Mouse (Mus musculus): ENCODE measurements around the gene Cars2. TPM values are rescaled to one million over a fixed set of nuclear protein-coding genes. Genes with fewer than 3 reads are reported as not detected.
"Not testable (repeated sequence)": the region's sequence is repeated elsewhere in the genome, so short reads cannot be mapped to it uniquely, and the experiment has no call there.

Cars2 gene
- polyA plus RNA-seq, 1 experiment from 2014 or later = 12.3 TPM

- peak overlapping the region; percentile 99 for H3K27ac ChIP-seq (replicated peaks)
- WGBS (ENCODE audit: insufficient replicate concordance) = under 1% methylated on average over 101 of the region's 103 CpGs
- peak; percentile 74 for ATAC-seq (ENCODE audit: insufficient read depth)
- peak overlapping the region; percentile 95 for H3K9ac ChIP-seq
- H3K4me3 ChIP-seq (replicated peaks) = peak overlapping the region; percentile 78
- no peaks in the 10 kb centered on the region for H3K27me3 ChIP-seq
- H3K4me2 ChIP-seq = peak overlapping the region; percentile 92
- peaks cover 44% of the 10 kb centered on the region for H3K4me1 ChIP-seq (replicated peaks)
- H3K9me3 ChIP-seq (replicated peaks) = no peaks in the 10 kb centered on the region
- H3K36me3 ChIP-seq (replicated peaks) = peaks cover 3% of the 10 kb centered on the region; the same call in 1 of the 2 replicates
These were observed 5.4 kb upstream of the Cars2 start for GRCm38 (mm10) chr8:11555720-11556591.

- H3K36me3 ChIP-seq (replicated peaks) = no peaks in the 10 kb centered on the region
- H3K27ac ChIP-seq (replicated peaks) = peak within 1 kb of the TSS; percentile 99
- H3K4me2 ChIP-seq = peak within 1 kb of the TSS; percentile 92
- no peaks in the 10 kb centered on the region for H3K9me3 ChIP-seq (replicated peaks)
- under 1% methylated on average over 52 of the region's 52 CpGs for WGBS (ENCODE audit: insufficient replicate concordance)
- no peaks in the 10 kb centered on the region for H3K27me3 ChIP-seq
- peak within 1 kb of the TSS; percentile 78 for H3K4me3 ChIP-seq (replicated peaks)
- H3K4me1 ChIP-seq (replicated peaks) = peaks cover 48% of the 10 kb centered on the region
- peak; percentile 59 for ATAC-seq (ENCODE audit: insufficient read depth)
- peak within 1 kb of the TSS; percentile 95 for H3K9ac ChIP-seq
These were observed 4.5 kb upstream of the Cars2 start, which contains the start of gene Ing1 for GRCm38 (mm10) chr8:11554799-11555719. TSS of gene Ing1 (plus strand) at chr8:11555571.

- Histone ChIP-seq H3K9ac (no peak overlapping the region), H3K4me1 (replicated peaks) (peaks cover 47% of the 10 kb centered on the region), H3K4me2 (no peak overlapping the region), H3K27ac (replicated peaks) (no peak overlapping the region), H3K27me3 (no peaks in the 10 kb centered on the region), H3K36me3 (replicated peaks) (no peaks in the 10 kb centered on the region; the same call in 1 of the 2 replicates), H3K9me3 (replicated peaks) (no peaks in the 10 kb centered on the region), H3K4me3 (replicated peaks) (no peak overlapping the region)
- 79% methylated on average over 10 of the region's 10 CpGs for WGBS (ENCODE audit: insufficient replicate concordance)
- ATAC-seq (ENCODE audit: insufficient read depth) = no peak
These were observed 1.8 kb upstream of the Cars2 start for GRCm38 (mm10) chr8:11552390-11552789.

GRCm38 (mm10) chr8:11551497-11551896 lies 914 bp upstream of the Cars2 start:
- H3K4me3 ChIP-seq (replicated peaks); H3K9me3 ChIP-seq (replicated peaks); H3K9ac ChIP-seq; H3K27ac ChIP-seq (replicated peaks); H3K27me3 ChIP-seq; H3K4me2 ChIP-seq; H3K36me3 ChIP-seq (replicated peaks); ATAC-seq (ENCODE audit: insufficient read depth): not testable (repeated sequence)
- 81% methylated on average over 4 of the region's 4 CpGs for WGBS (ENCODE audit: insufficient replicate concordance)
- peaks cover 47% of the 10 kb centered on the region for H3K4me1 ChIP-seq (replicated peaks)

GRCm38 (mm10) chr8:11549706-11550105 lies 877 bp downstream of the Cars2 start:
- Histone ChIP-seq H3K4me1 (replicated peaks) (peaks cover 42% of the 10 kb centered on the region), H3K27ac (replicated peaks) (peak overlapping the region; percentile 92), H3K36me3 (replicated peaks) (peaks cover 9% of the 10 kb centered on the region; the same call in 1 of the 2 replicates), H3K4me3 (replicated peaks) (peak overlapping the region; percentile 90), H3K9ac (peak overlapping the region; percentile 88), H3K4me2 (peak overlapping the region; percentile 95), H3K9me3 (replicated peaks) (no peaks in the 10 kb centered on the region), H3K27me3 (no peaks in the 10 kb centered on the region)
- no peak for ATAC-seq (ENCODE audit: insufficient read depth)
- WGBS (ENCODE audit: insufficient replicate concordance) = 7% methylated on average over 7 of the region's 7 CpGs

GRCm38 (mm10) chr8:11547063-11547462 lies 3.5 kb downstream of the Cars2 start:
- Histone ChIP-seq H3K4me3 (replicated peaks) (no peak overlapping the region), H3K27me3 (no peaks in the 10 kb centered on the region), H3K4me1 (replicated peaks) (peaks cover 28% of the 10 kb centered on the region), H3K9ac (no peak overlapping the region), H3K27ac (replicated peaks) (no peak overlapping the region), H3K4me2 (no peak overlapping the region), H3K36me3 (replicated peaks) (peaks cover 20% of the 10 kb centered on the region), H3K9me3 (replicated peaks) (no peaks in the 10 kb centered on the region)
- WGBS (ENCODE audit: insufficient replicate concordance) = 57% methylated on average over 6 of the region's 6 CpGs
- no peak for ATAC-seq (ENCODE audit: insufficient read depth)

GRCm38 (mm10) chr8:11544386-11544785 lies 6.2 kb downstream of the Cars2 start:
- no peaks in the 10 kb centered on the region for H3K9me3 ChIP-seq (replicated peaks)
- 35% methylated on average over 3 of the region's 3 CpGs for WGBS (ENCODE audit: insufficient replicate concordance)
- H3K9ac ChIP-seq = no peak overlapping the region
- H3K36me3 ChIP-seq (replicated peaks) = peaks cover 43% of the 10 kb centered on the region
- H3K4me2 ChIP-seq = no peak overlapping the region
- H3K4me1 ChIP-seq (replicated peaks) = peaks cover 9% of the 10 kb centered on the region; the same call in 1 of the 2 replicates
- no peak for ATAC-seq (ENCODE audit: insufficient read depth)
- H3K27me3 ChIP-seq = no peaks in the 10 kb centered on the region
- H3K27ac ChIP-seq (replicated peaks) = no peak overlapping the region
- H3K4me3 ChIP-seq (replicated peaks) = no peak overlapping the region

- no peak for ATAC-seq (ENCODE audit: insufficient read depth)
- Histone ChIP-seq H3K4me1 (replicated peaks) (no peaks in the 10 kb centered on the region), H3K4me3 (replicated peaks) (no peak overlapping the region), H3K9me3 (replicated peaks) (no peaks in the 10 kb centered on the region), H3K27ac (replicated peaks) (no peak overlapping the region), H3K4me2 (no peak overlapping the region), H3K27me3 (no peaks in the 10 kb centered on the region), H3K9ac (no peak overlapping the region), H3K36me3 (replicated peaks) (peaks cover 49% of the 10 kb centered on the region)
- 80% methylated on average over 4 of the region's 4 CpGs for WGBS (ENCODE audit: insufficient replicate concordance)
These were observed 7.7 kb downstream of the Cars2 start for GRCm38 (mm10) chr8:11542866-11543265.

GRCm38 (mm10) chr8:11542031-11542430 lies 8.6 kb downstream of the Cars2 start:
- 85% methylated on average over 12 of the region's 12 CpGs for WGBS (ENCODE audit: insufficient replicate concordance)
- Histone ChIP-seq H3K27ac (replicated peaks) (no peak overlapping the region), H3K4me2 (no peak overlapping the region), H3K36me3 (replicated peaks) (peaks cover 53% of the 10 kb centered on the region), H3K27me3 (no peaks in the 10 kb centered on the region), H3K4me3 (replicated peaks) (no peak overlapping the region), H3K9ac (no peak overlapping the region), H3K4me1 (replicated peaks) (no peaks in the 10 kb centered on the region), H3K9me3 (replicated peaks) (no peaks in the 10 kb centered on the region)
- ATAC-seq (ENCODE audit: insufficient read depth) = no peak

- 81% methylated on average over 8 of the region's 8 CpGs for WGBS (ENCODE audit: insufficient replicate concordance)
- H3K4me2 ChIP-seq = no peak overlapping the region
- H3K4me1 ChIP-seq (replicated peaks) = no peaks in the 10 kb centered on the region
- no peaks in the 10 kb centered on the region for H3K9me3 ChIP-seq (replicated peaks)
- no peak overlapping the region for H3K27ac ChIP-seq (replicated peaks)
- peaks cover 59% of the 10 kb centered on the region for H3K36me3 ChIP-seq (replicated peaks)
- H3K27me3 ChIP-seq = no peaks in the 10 kb centered on the region
- H3K4me3 ChIP-seq (replicated peaks) = no peak overlapping the region
- ATAC-seq (ENCODE audit: insufficient read depth) = no peak
- H3K9ac ChIP-seq = no peak overlapping the region
These were observed 10.4 kb downstream of the Cars2 start for GRCm38 (mm10) chr8:11540182-11540581.

- 75% methylated on average over 4 of the region's 4 CpGs for WGBS (ENCODE audit: insufficient replicate concordance)
- no peak overlapping the region for H3K4me2 ChIP-seq
- peaks cover 65% of the 10 kb centered on the region for H3K36me3 ChIP-seq (replicated peaks)
- no peak for ATAC-seq (ENCODE audit: insufficient read depth)
- H3K27me3 ChIP-seq = no peaks in the 10 kb centered on the region
- H3K9me3 ChIP-seq (replicated peaks) = no peaks in the 10 kb centered on the region
- H3K9ac ChIP-seq = no peak overlapping the region
- no peak overlapping the region for H3K27ac ChIP-seq (replicated peaks)
- H3K4me3 ChIP-seq (replicated peaks) = no peak overlapping the region
- no peaks in the 10 kb centered on the region for H3K4me1 ChIP-seq (replicated peaks)
These were observed 11.5 kb downstream of the Cars2 start for GRCm38 (mm10) chr8:11539049-11539448.
